Mouse (Mus musculus) liver, embryonic 12.5 days (tissue): ENCODE measurements around the gene Ulk4. TPM values are rescaled to one million over a fixed set of nuclear protein-coding genes. Genes with fewer than 3 reads are reported as not detected.
"Not testable (repeated sequence)": the region's sequence is repeated elsewhere in the genome, so short reads cannot be mapped to it uniquely, and the experiment has no call there.

ENCODE experiments used
- ATAC-seq: fragments of 200-750 bp; cut with Nextera tagmentation; 2 replicates; pipeline ENCODE4 v1.8.0; 2017; ENCODE audit warnings: moderate number of reproducible peaks, mild to moderate bottlenecking, moderate library complexity
- H3K27ac ChIP-seq: fragments of 300-500 bp; sonication (generic); 2 replicates; pipeline ENCODE4 v1.5.1; 2016; ENCODE audit warnings: mild to moderate bottlenecking
- H3K27me3 ChIP-seq: fragments of 300-500 bp; sonication (generic); replicated peaks from 2 replicates; pipeline ENCODE4 v1.6.1; 2016; ENCODE audit warnings: mild to moderate bottlenecking, moderate library complexity
- H3K36me3 ChIP-seq: fragments of 300-500 bp; sonication (generic); 2 replicates; pipeline ENCODE4 v1.6.1; 2016; ENCODE audit warnings: mild to moderate bottlenecking, moderate library complexity
- H3K4me1 ChIP-seq: fragments of 300-500 bp; sonication (generic); 2 replicates; pipeline ENCODE4 v1.6.1; 2016
- H3K4me2 ChIP-seq: fragments of 300-500 bp; sonication (generic); 2 replicates; pipeline ENCODE4 v1.6.1; 2016; ENCODE audit warnings: mild to moderate bottlenecking, moderate library complexity
- H3K4me3 ChIP-seq: fragments of 300-500 bp; sonication (generic); 2 replicates; pipeline ENCODE4 v1.5.1; 2016; ENCODE audit warnings: mild to moderate bottlenecking, moderate library complexity
- H3K9ac ChIP-seq: fragments of 300-500 bp; sonication (generic); 2 replicates; pipeline ENCODE4 v1.6.1; 2016; ENCODE audit warnings: mild to moderate bottlenecking, moderate library complexity
- H3K9me3 ChIP-seq: fragments of 300-500 bp; sonication (generic); replicated peaks from 2 replicates; pipeline ENCODE4 v1.6.1; 2016; ENCODE audit warnings: mild to moderate bottlenecking, moderate library complexity
- WGBS: fragments of 180-500 bp; shearing (Covaris S2); methylation state at CpG from one replicate; pipeline ENCODE4 v1.1.7; 2016; ENCODE audit not compliant: insufficient replicate concordance; 5-methylcytosine and 5-hydroxymethylcytosine counted together
- polyA plus RNA-seq: library from polyadenylated mRNA; unstranded; fragments of >200 nt; fragmentation: Nextera tagmentation; extraction: Ambion mirVana; gene quantifications from 2 replicates; pipeline ENCODE4 v1.2.1, GENCODE M21; 2016

Ulk4 gene
- polyA plus RNA-seq, 1 experiment from 2014 or later: 52.6 TPM

DNA sequence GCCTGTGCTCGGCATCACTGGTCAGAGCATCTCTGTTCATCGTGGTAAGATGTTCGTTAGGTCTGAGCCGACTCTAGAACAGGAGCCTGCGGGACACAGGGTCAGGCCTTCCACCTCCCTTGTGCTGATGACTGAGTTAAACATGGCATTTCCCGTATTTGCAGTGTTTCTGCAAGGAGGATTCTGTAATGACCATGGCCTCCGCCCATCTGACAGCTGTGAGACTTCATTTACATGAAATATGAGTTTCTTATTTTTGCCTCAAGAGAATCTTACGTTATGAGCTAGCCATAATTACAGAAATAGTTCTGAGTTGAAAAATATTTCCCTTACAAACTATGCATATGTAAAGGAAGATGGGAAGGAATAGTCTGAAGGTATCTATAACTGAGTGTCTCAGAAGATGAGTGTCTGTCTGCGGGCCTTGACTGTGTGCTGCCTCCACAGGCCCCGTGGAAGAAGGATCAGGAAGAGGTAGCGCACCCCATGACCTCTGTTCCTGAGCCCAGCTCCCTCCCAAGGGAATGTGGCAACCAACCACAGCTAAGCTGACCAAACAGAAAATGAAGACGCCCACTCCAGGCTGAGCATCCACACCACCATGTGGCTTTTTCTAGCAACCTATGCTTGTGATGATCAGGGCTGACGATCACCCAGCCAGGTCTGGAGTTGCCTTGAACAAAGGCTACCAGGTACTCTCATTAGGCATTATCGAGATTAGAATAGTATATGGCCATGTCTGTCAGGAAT, 212.2 kb downstream of the Ulk4 start:
- Histone ChIP-seq H3K36me3 (no peaks in the 10 kb centered on the region), H3K9ac (no peak overlapping the region), H3K27me3 (no peaks in the 10 kb centered on the region), H3K27ac (no peak overlapping the region), H3K4me1 (no peaks in the 10 kb centered on the region), H3K9me3 (no peaks in the 10 kb centered on the region), H3K4me2 (no peak overlapping the region), H3K4me3 (no peak overlapping the region)
- ATAC-seq: no peak; the same call in 1 of the 2 replicates
- WGBS: 71% methylated on average over 14 of the region's 14 CpGs

- H3K4me3 ChIP-seq: no peak overlapping the region
- ATAC-seq: no peak
- WGBS: 43% methylated on average over 3 of the region's 3 CpGs
- no peaks in the 10 kb centered on the region for H3K27me3 ChIP-seq
- no peak overlapping the region for H3K27ac ChIP-seq
- no peaks in the 10 kb centered on the region for H3K9me3 ChIP-seq
- no peak overlapping the region for H3K4me2 ChIP-seq
- no peaks in the 10 kb centered on the region for H3K4me1 ChIP-seq
- no peak overlapping the region for H3K9ac ChIP-seq
- H3K36me3 ChIP-seq: no peaks in the 10 kb centered on the region
Measured at GRCm38 (mm10) chr9:121062671-121063070, 214.3 kb downstream of the Ulk4 start.

- Histone ChIP-seq H3K27me3 (no peaks in the 10 kb centered on the region), H3K4me1 (no peaks in the 10 kb centered on the region), H3K4me2 (no peak overlapping the region), H3K27ac (no peak overlapping the region), H3K9me3 (no peaks in the 10 kb centered on the region), H3K36me3 (no peaks in the 10 kb centered on the region), H3K9ac (no peak overlapping the region), H3K4me3 (no peak overlapping the region)
- no peak for ATAC-seq
- WGBS: 64% methylated on average over 12 of the region's 12 CpGs
Measured at GRCm38 (mm10) chr9:121061820-121062623, 215.0 kb downstream of the Ulk4 start.

GRCm38 (mm10) chr9:121060331-121060730, 216.7 kb downstream of the Ulk4 start:
- no peak for ATAC-seq

GRCm38 (mm10) chr9:121059286-121059685, 217.7 kb downstream of the Ulk4 start:
- Histone ChIP-seq H3K9ac (no peak overlapping the region), H3K27me3 (no peaks in the 10 kb centered on the region), H3K9me3 (no peaks in the 10 kb centered on the region), H3K4me1 (no peaks in the 10 kb centered on the region), H3K36me3 (no peaks in the 10 kb centered on the region), H3K4me2 (no peak overlapping the region), H3K27ac (no peak overlapping the region), H3K4me3 (no peak overlapping the region)
- WGBS: 78% methylated on average over 3 of the region's 3 CpGs
- ATAC-seq: no peak

More at GRCm38 (mm10) chr9:121060331-121060730, 216.7 kb downstream of the Ulk4 start:
- Histone ChIP-seq H3K4me1 (no peaks in the 10 kb centered on the region), H3K9ac (no peak overlapping the region), H3K4me2 (no peak overlapping the region), H3K27ac (no peak overlapping the region), H3K27me3 (no peaks in the 10 kb centered on the region), H3K4me3 (no peak overlapping the region), H3K9me3 (no peaks in the 10 kb centered on the region), H3K36me3 (no peaks in the 10 kb centered on the region)
- 70% methylated on average over 8 of the region's 8 CpGs for WGBS

- H3K4me3 ChIP-seq: no peak overlapping the region
- no peak overlapping the region for H3K27ac ChIP-seq
- H3K4me1 ChIP-seq: no peaks in the 10 kb centered on the region
- no peak for ATAC-seq
- H3K27me3 ChIP-seq: no peaks in the 10 kb centered on the region
- no peaks in the 10 kb centered on the region for H3K9me3 ChIP-seq
- H3K4me2 ChIP-seq: no peak overlapping the region
- WGBS: 84% methylated on average over 8 of the region's 8 CpGs
- no peaks in the 10 kb centered on the region for H3K36me3 ChIP-seq
- no peak overlapping the region for H3K9ac ChIP-seq
Measured at GRCm38 (mm10) chr9:121058538-121058937, 218.5 kb downstream of the Ulk4 start.

- Histone ChIP-seq H3K4me1 (no peaks in the 10 kb centered on the region), H3K9ac (no peak overlapping the region), H3K9me3 (no peaks in the 10 kb centered on the region), H3K27ac (no peak overlapping the region), H3K4me2 (no peak overlapping the region), H3K36me3 (no peaks in the 10 kb centered on the region), H3K27me3 (no peaks in the 10 kb centered on the region), H3K4me3 (no peak overlapping the region)
- 75% methylated on average over 7 of the region's 7 CpGs for WGBS
- ATAC-seq: no peak
Measured at GRCm38 (mm10) chr9:121058116-121058515, 218.9 kb downstream of the Ulk4 start.

- no peaks in the 10 kb centered on the region for H3K9me3 ChIP-seq
- H3K27me3 ChIP-seq: no peaks in the 10 kb centered on the region
- H3K4me3 ChIP-seq: no peak overlapping the region
- H3K36me3 ChIP-seq: no peaks in the 10 kb centered on the region
- no peak overlapping the region for H3K4me2 ChIP-seq
- H3K4me1 ChIP-seq: no peaks in the 10 kb centered on the region
- ATAC-seq: no peak
- H3K27ac ChIP-seq: no peak overlapping the region
- no peak overlapping the region for H3K9ac ChIP-seq
- WGBS: 47% methylated on average over 9 of the region's 9 CpGs
Measured at GRCm38 (mm10) chr9:121057401-121057800, 219.6 kb downstream of the Ulk4 start.

- Histone ChIP-seq H3K4me1 (no peaks in the 10 kb centered on the region), H3K9me3 (no peaks in the 10 kb centered on the region), H3K27ac (no peak overlapping the region), H3K4me3 (no peak overlapping the region), H3K4me2 (no peak overlapping the region), H3K27me3 (no peaks in the 10 kb centered on the region), H3K36me3 (no peaks in the 10 kb centered on the region), H3K9ac (no peak overlapping the region)
- no peak for ATAC-seq
- 64% methylated on average over 3 of the region's 3 CpGs for WGBS
Measured at GRCm38 (mm10) chr9:121056526-121056925, 220.5 kb downstream of the Ulk4 start.

DNA sequence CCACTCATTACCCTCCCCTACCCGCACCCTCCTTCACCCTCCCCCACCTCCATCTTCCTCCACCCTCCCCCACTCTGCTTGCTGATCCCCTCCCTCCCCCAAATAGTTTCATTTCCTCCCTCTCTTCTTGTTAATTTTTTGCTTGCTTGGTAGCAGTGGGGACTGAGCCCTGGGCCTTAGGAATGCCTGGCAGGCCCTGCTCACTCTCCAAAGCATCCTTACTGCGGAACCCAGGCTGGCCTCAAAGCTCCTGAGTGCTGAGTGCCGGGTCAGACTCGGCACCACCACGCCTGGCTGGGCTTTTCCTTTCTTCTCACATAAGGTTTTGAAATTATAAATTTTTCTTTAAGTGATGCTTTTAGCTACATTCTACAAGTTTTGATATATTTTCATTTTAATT, 221.0 kb downstream of the Ulk4 start:
- 70% methylated on average over 5 of the region's 5 CpGs for WGBS
- Histone ChIP-seq H3K9me3 (no peaks in the 10 kb centered on the region), H3K9ac (no peak overlapping the region), H3K4me3 (no peak overlapping the region), H3K27me3 (no peaks in the 10 kb centered on the region), H3K4me1 (no peaks in the 10 kb centered on the region), H3K36me3 (no peaks in the 10 kb centered on the region), H3K4me2 (no peak overlapping the region), H3K27ac (no peak overlapping the region)
- ATAC-seq: no peak

DNA sequence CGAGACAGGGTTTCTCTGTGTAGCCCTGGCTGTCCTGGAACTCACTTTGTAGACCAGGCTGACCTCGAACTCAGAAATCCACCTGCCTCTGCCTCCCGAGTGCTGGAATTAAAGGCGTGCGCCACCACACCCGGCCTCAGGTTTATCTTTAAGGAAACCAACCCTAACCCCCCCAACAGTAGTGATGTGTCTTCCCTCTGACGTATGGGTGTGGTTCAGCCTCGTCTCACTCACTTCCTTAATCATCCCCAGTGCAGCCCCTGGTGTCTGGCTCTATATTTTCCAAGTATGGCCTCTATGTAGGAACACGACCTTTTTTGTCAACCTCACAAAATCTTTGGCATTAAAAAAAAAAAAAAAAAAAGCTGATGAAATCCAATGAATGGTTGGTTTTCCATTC, 231.3 kb downstream of the Ulk4 start:
- not testable (repeated sequence) for H3K4me2 ChIP-seq, H3K27me3 ChIP-seq, H3K27ac ChIP-seq, ATAC-seq, H3K4me3 ChIP-seq, H3K36me3 ChIP-seq, H3K9ac ChIP-seq, H3K9me3 ChIP-seq, H3K4me1 ChIP-seq
- 42% methylated on average over 9 of the region's 9 CpGs for WGBS

GRCm38 (mm10) chr9:121044471-121045206, 232.4 kb downstream of the Ulk4 start:
- H3K4me3 ChIP-seq: no peak overlapping the region
- H3K27me3 ChIP-seq: no peaks in the 10 kb centered on the region
- H3K9me3 ChIP-seq: no peaks in the 10 kb centered on the region
- no peak overlapping the region for H3K9ac ChIP-seq
- H3K27ac ChIP-seq: no peak overlapping the region
- no peaks in the 10 kb centered on the region for H3K36me3 ChIP-seq
- no peak for ATAC-seq
- H3K4me2 ChIP-seq: no peak overlapping the region
- H3K4me1 ChIP-seq: no peaks in the 10 kb centered on the region
- WGBS: 73% methylated on average over 17 of the region's 17 CpGs
